Mouse (Mus musculus): ENCODE measurements around the gene Irgc1.

- TF ChIP-seq CTCF (IDR thresholded peaks at IDR 0.05) (peak; percentile 4; the same call in 1 of the 2 replicates), EP300 (IDR thresholded peaks at IDR 0.05) (no peak)
Measured at GRCm38 (mm10) chr7:24421648-24422047, 30.4 kb downstream of the Irgc1 start.
